Mouse (Mus musculus) hindbrain, embryonic 14.5 days (tissue): ENCODE results near the gene Kif26b. TPM values are rescaled to one million over a fixed set of nuclear protein-coding genes. Genes with fewer than 3 reads are reported as not detected.

Source experiments
- ATAC-seq: fragments of 200-750 bp; cut with Nextera tagmentation; 2 replicates; pipeline ENCODE4 v1.8.0; 2017; ENCODE audit warnings: moderate number of reproducible peaks, mild to moderate bottlenecking, moderate TSS enrichment, moderate library complexity; ENCODE audit not compliant: low FRiP score
- DNase-seq: peaks from one replicate; pipeline ENCODE4 v3.0.0-alpha.2; 2015; ENCODE audit warnings: low spot score
- H3K27ac ChIP-seq: fragments of 300-500 bp; sonication (generic); 2 replicates; pipeline ENCODE4 v1.5.1; 2014; ENCODE audit warnings: mild to moderate bottlenecking, moderate library complexity
- H3K27me3 ChIP-seq: fragments of 300-500 bp; sonication (generic); 2 replicates; pipeline ENCODE4 v1.6.1; 2014; ENCODE audit warnings: mild to moderate bottlenecking, low read length, mixed read lengths; ENCODE audit not compliant: control insufficient read depth, insufficient read depth
- H3K36me3 ChIP-seq: fragments of 300-500 bp; sonication (generic); replicated peaks from 2 replicates; pipeline ENCODE4 v1.6.1; 2014; ENCODE audit not compliant: control insufficient read depth, insufficient read depth
- H3K4me1 ChIP-seq: fragments of 300-500 bp; sonication (generic); replicated peaks from 2 replicates; pipeline ENCODE4 v1.6.1; 2014; ENCODE audit warnings: antibody characterized with exemption, low read length, mixed read lengths; ENCODE audit not compliant: control insufficient read depth, insufficient read depth
- H3K4me2 ChIP-seq: fragments of 300-500 bp; sonication (generic); replicated peaks from 2 replicates; pipeline ENCODE4 v1.6.1; 2014; ENCODE audit warnings: mild to moderate bottlenecking, moderate library complexity
- H3K4me3 ChIP-seq: fragments of 300-500 bp; sonication (generic); replicated peaks from 2 replicates; pipeline ENCODE4 v1.5.1; 2014; ENCODE audit warnings: mild to moderate bottlenecking, low read length
- H3K9ac ChIP-seq: fragments of 300-500 bp; sonication (generic); 2 replicates; pipeline ENCODE4 v1.6.1; 2014
- H3K9me3 ChIP-seq: fragments of 300-500 bp; sonication (generic); 2 replicates; pipeline ENCODE4 v1.6.1; 2016; ENCODE audit warnings: low read length; ENCODE audit not compliant: control insufficient read depth
- WGBS: fragments of 180-500 bp; shearing (Covaris S2); extraction: QIAGEN DNeasy Blood & Tissue Kit; methylation state at CpG from one replicate; pipeline ENCODE4 v1.1.7; 2014; 5-methylcytosine and 5-hydroxymethylcytosine counted together
- polyA plus RNA-seq: library from polyadenylated mRNA; unstranded; fragments of >200 nt; fragmentation: Nextera tagmentation; extraction: Ambion mirVana; gene quantifications from 2 replicates; pipeline ENCODE4 v1.2.1, GENCODE M21; 2014

Kif26b gene
- polyA plus RNA-seq, 1 experiment from 2014 or later, result 15.8 TPM

DNA sequence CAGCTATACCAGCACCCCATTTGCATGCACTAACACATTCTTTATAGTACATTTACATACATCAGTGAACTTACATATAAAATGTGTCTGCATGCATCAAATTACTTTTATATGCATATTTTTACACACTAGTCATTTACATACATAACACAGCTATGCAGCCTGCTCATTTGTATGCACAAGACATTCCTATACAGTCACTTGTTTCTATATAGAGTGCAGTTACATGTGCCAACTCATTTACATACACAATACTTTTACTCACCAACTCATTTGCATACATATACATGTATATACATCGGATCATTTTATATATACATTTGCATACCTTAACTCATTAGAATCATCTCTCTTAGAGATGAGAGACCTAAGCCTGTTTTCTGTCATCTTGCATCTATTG is 308.1 kb downstream of the Kif26b start:
- 63% methylated on average over 1 of the region's 1 CpGs for WGBS
- no peak overlapping the region for H3K27ac ChIP-seq
- ATAC-seq, result no peak

GRCm38 (mm10) chr1:178838696-178839320 is 309.9 kb downstream of the Kif26b start:
- Histone ChIP-seq H3K4me3 (no peak overlapping the region), H3K4me2 (no peak overlapping the region), H3K9me3 (no peaks in the 10 kb centered on the region), H3K27me3 (no peaks in the 10 kb centered on the region), H3K9ac (no peak overlapping the region), H3K27ac (peak overlapping the region; percentile 36), H3K4me1 (peaks cover 10% of the 10 kb centered on the region; the same call in 1 of the 2 replicates), H3K36me3 (no peaks in the 10 kb centered on the region)
- DNase-seq (no peak), ATAC-seq (no peak)
- WGBS, result 43% methylated on average over 10 of the region's 10 CpGs

More for the DNA sequence above, 308.1 kb downstream of the Kif26b start:
- no peaks in the 10 kb centered on the region for H3K9me3 ChIP-seq
- DNase-seq, result no peak
- H3K4me2 ChIP-seq, result no peak overlapping the region
- H3K4me3 ChIP-seq, result no peak overlapping the region
- peaks cover 10% of the 10 kb centered on the region; the same call in 1 of the 2 replicates for H3K4me1 ChIP-seq
- H3K27me3 ChIP-seq, result no peaks in the 10 kb centered on the region
- H3K36me3 ChIP-seq, result no peaks in the 10 kb centered on the region
- H3K9ac ChIP-seq, result no peak overlapping the region

DNA sequence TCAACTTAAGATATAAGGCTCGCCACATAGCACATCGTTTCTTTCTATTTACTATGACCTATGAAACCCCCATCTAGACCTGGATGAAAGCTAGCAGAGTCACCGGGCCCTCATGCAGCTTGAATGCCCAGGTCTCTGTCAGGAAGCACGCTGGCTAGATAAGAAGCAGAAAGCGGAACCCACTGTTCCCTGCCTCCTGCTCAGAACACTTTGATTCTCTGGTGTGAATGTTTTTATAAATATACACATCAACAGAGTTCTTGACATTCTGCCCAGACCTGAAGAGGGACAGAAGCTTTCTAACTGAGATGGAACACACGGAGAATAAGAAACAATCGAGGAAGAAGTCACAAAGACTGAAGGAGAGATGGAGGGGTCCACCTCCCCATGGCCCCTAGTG is 311.4 kb downstream of the Kif26b start:
- Histone ChIP-seq H3K4me1 (peaks cover 10% of the 10 kb centered on the region; the same call in 1 of the 2 replicates), H3K27ac (no peak overlapping the region), H3K36me3 (no peaks in the 10 kb centered on the region), H3K4me3 (no peak overlapping the region), H3K9ac (no peak overlapping the region), H3K4me2 (no peak overlapping the region), H3K27me3 (no peaks in the 10 kb centered on the region), H3K9me3 (no peaks in the 10 kb centered on the region)
- DNase-seq, result no peak
- WGBS, result 85% methylated on average over 7 of the region's 7 CpGs
- no peak for ATAC-seq

DNA sequence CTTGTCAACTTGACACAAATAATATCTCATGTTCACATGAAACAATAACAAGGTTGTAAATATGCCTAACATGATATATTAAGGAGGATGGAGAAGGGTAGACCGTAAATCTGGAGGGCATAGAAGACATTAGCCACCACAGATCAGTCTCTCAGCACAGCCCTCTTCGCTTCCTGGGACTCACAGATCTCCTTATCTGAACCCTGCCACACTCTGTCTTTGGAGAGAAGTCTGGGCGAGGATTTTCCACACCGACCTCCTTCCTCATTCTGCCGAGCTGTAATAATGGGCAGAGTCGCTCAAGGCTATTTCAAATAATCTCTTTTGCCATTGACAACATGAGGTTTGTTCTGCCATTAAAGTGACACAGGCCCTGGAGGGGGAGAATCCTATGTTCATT is 315.9 kb downstream of the Kif26b start:
- DNase-seq (no peak), ATAC-seq (no peak)
- Histone ChIP-seq H3K4me1 (no peaks in the 10 kb centered on the region), H3K4me3 (no peak overlapping the region), H3K4me2 (no peak overlapping the region), H3K36me3 (no peaks in the 10 kb centered on the region), H3K27ac (no peak overlapping the region), H3K9me3 (no peaks in the 10 kb centered on the region), H3K27me3 (no peaks in the 10 kb centered on the region), H3K9ac (no peak overlapping the region)
- WGBS, result 90% methylated on average over 6 of the region's 6 CpGs

- no peaks in the 10 kb centered on the region for H3K36me3 ChIP-seq
- H3K4me1 ChIP-seq, result no peaks in the 10 kb centered on the region
- 77% methylated on average over 5 of the region's 5 CpGs for whole genome bisulfite sequencing
- H3K27me3 ChIP-seq, result no peaks in the 10 kb centered on the region
- no peak overlapping the region for H3K9ac ChIP-seq
- DNase-seq (no peak), ATAC-seq (no peak)
- H3K4me3 ChIP-seq, result no peak overlapping the region
- H3K9me3 ChIP-seq, result no peaks in the 10 kb centered on the region
- no peak overlapping the region for H3K4me2 ChIP-seq
- no peak overlapping the region for H3K27ac ChIP-seq
Measured at GRCm38 (mm10) chr1:178847569-178847968, 318.6 kb downstream of the Kif26b start.

- Histone ChIP-seq H3K36me3 (no peaks in the 10 kb centered on the region), H3K9me3 (no peaks in the 10 kb centered on the region), H3K4me2 (no peak overlapping the region), H3K27ac (no peak overlapping the region; the same call in 1 of the 2 replicates), H3K4me1 (no peaks in the 10 kb centered on the region), H3K4me3 (no peak overlapping the region), H3K9ac (no peak overlapping the region), H3K27me3 (no peaks in the 10 kb centered on the region)
- no peak for DNase-seq
- no peak for ATAC-seq
- 65% methylated on average over 5 of the region's 5 CpGs for WGBS
Measured at GRCm38 (mm10) chr1:178848380-178849106, 319.6 kb downstream of the Kif26b start.

- no peak for DNase-seq
- no peaks in the 10 kb centered on the region for H3K9me3 ChIP-seq
- H3K36me3 ChIP-seq, result no peaks in the 10 kb centered on the region
- H3K4me1 ChIP-seq, result peaks cover 1% of the 10 kb centered on the region; the same call in 1 of the 2 replicates
- H3K27me3 ChIP-seq, result no peaks in the 10 kb centered on the region
- H3K9ac ChIP-seq, result no peak overlapping the region
- ATAC-seq, result no peak
- no peak overlapping the region for H3K4me3 ChIP-seq
- no peak overlapping the region for H3K27ac ChIP-seq
- 42% methylated on average over 1 of the region's 1 CpGs for WGBS
- no peak overlapping the region for H3K4me2 ChIP-seq
Measured at GRCm38 (mm10) chr1:178850569-178850968, 321.6 kb downstream of the Kif26b start.

GRCm38 (mm10) chr1:178854936-178855335 is 326.0 kb downstream of the Kif26b start:
- H3K27ac ChIP-seq, result no peak overlapping the region
- no peak overlapping the region for H3K4me2 ChIP-seq
- no peaks in the 10 kb centered on the region for H3K9me3 ChIP-seq
- WGBS, result 75% methylated on average over 4 of the region's 4 CpGs
- H3K4me1 ChIP-seq, result peaks cover 4% of the 10 kb centered on the region; the same call in 1 of the 2 replicates
- no peak for DNase-seq
- no peak overlapping the region for H3K9ac ChIP-seq
- no peaks in the 10 kb centered on the region for H3K36me3 ChIP-seq
- no peak overlapping the region for H3K4me3 ChIP-seq
- no peaks in the 10 kb centered on the region for H3K27me3 ChIP-seq
- ATAC-seq, result no peak

DNA sequence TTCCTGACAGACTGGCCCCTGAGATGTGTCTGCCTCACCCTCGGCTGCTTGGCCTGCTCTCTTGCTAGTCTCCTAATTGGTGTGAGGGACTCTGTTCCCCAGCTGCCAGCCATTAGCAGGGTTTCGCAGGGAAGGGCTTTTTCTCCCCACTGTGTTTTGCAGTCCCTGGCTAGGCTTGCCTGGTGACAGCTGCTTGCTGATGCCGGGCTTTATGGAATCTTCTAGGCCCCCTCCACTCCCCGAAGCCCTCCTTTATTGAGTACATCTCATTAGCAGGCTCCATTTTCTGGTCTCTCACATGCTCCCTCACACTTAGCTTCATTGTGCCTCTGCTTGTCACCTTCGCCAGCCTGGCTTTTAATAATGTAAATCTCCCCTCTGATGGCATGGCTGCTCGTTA is 327.0 kb downstream of the Kif26b start:
- Histone ChIP-seq H3K36me3 (no peaks in the 10 kb centered on the region), H3K9me3 (no peaks in the 10 kb centered on the region), H3K4me1 (peaks cover 9% of the 10 kb centered on the region), H3K4me2 (no peak overlapping the region), H3K9ac (no peak overlapping the region), H3K27ac (no peak overlapping the region; the same call in 1 of the 2 replicates), H3K27me3 (no peaks in the 10 kb centered on the region), H3K4me3 (no peak overlapping the region)
- 37% methylated on average over 6 of the region's 6 CpGs for WGBS
- no peak for DNase-seq
- ATAC-seq, result 0 out of 2 replicates have a peak, but pooled peaks have one; percentile 34
